Mouse (Mus musculus): ENCODE measurements around the gene Sult3a2.
"Not testable (repeated sequence)": the region's sequence is repeated elsewhere in the genome, so short reads cannot be mapped to it uniquely, and the experiment has no call there.

Sult3a2 gene

GRCm38 (mm10) chr10:33786604-33787003, at the start of gene Sult3a2:
Sult3a2 (minus strand) TSS chr10:33786704.
- no peak for DNase-seq

DNA sequence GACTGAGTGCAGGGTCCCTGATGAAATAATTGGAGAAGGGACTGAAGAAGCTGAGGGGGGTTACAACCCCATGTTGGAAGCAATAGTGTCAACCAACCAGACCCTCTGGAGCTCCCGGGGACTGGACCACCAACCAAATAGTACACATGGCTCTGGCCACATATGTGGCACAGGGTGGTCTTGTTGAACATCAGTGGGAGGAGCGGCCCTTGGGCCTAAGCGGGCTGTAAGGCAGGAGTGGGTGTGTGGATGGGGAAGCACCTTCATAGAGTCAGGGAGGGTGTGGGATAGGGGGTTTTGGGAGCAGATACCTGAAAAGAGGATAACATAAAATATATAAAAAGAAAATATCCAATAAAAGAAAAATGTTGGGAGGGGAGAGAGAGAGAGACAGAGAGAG, 34.4 kb upstream of the Sult3a2 start:
- no peak for DNase-seq

GRCm38 (mm10) chr10:33816923-33817322, 30.4 kb upstream of the Sult3a2 start:
- DNase-seq, result no peak

DNA sequence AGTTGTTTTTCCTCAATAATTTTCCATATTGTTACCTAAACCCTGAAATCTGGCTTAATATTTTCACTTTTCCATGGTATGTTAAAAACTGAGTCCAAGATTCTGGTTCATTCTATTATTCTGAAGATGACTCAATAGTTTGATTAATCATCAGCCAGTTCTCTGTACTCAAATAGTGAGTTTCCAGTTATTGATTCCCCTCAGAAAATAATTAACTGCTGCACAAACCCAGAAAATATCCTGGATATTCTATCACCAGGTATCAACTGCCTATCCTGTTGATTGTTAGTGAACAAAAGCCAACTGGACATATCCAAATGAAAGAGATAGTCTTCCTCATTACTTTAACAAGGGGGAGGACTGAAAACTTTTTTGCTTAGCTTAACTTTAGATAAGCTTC, 27.8 kb upstream of the Sult3a2 start:
- no peak for DNase-seq

DNA sequence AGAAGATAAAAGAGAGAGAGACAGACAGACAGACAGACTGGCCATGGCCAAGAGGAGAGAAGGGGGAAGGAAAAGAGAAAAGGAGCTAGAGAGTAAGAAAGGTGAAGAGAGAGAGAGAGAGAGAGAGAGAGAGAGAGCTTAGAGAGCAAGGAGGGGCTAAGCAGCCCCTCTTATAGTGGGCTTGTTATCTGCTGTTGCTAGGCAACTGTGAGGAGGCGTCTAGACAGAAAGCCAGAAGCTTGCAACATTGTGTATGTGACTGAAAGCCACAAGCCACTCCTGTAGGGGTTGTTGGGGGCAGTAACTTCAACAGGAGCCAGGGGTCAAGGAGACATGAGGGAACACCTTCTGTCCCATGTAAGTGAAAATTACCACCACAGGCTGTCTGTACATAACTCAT, 25.3 kb upstream of the Sult3a2 start:
- no peak for DNase-seq

DNA sequence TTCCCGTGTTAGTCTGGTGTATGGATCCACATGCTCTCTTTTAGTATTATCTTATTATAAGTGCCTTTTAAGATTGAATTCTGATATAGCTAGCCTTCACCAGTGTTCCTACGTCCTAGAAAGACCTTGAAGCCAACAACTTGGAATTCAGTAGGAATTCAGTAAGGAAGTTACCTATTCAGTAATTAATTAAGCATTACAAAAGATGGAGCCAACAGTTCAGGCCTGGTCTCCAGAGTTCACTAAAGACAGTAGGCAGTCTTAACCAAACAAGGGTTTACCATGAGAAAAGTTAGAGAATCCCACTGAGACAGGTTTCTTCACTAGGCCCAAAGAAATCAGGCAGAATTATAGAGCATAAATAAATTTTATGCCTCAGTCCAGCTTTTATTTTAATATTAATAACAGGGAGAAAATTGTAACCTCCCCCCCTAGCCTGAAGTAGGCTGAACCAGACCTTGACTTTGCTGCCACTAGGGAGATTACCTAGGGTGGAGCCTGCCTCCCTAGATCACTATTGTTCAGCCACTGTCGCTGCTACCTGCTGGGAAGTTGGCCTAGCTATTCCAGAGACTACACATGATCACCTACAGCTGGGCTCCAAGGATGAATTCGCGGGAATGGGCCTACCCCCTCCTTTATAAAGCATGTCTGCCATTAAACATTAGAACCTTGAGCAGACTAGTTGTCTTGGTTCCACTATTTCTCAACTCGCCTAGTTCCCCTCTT, 10.9 kb upstream of the Sult3a2 start:
- DNase-seq, result not testable (repeated sequence)

DNA sequence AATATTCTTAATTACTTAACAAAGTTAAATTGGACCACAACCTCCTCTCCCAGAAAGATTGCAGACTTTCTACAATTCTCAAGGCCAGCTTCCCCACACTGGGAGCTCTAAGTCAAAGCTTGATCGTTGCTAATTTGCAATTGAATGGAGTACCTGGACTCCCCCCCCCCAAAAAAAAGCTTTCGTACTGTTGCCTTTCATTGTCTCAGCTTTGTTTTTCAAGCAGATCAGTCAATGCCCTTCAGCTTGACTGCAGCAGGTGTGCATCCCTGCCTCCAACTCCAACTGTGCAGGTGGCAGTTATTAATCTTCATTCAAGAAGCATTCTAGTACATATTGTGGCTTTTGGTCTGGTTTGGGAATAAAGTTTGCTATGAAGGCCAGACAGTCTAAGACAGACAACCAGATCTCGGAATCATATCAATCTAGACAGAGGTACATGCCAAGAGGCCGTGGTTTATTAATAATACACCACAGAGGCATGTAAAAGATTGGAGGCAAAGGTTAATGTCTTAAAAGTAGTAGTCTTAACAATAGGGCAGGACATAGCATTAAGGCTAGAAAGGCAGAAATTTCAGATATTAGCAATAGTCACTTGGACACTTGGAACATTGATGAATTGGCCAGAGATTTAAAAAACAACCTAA, 9.9 kb upstream of the Sult3a2 start:
- not testable (repeated sequence) for DNase-seq

- not testable (repeated sequence) for DNase-seq
Measured at GRCm38 (mm10) chr10:33792166-33792565, 5.7 kb upstream of the Sult3a2 start.

GRCm38 (mm10) chr10:33787541-33787940, 1.0 kb upstream of the Sult3a2 start:
- no peak for DNase-seq

GRCm38 (mm10) chr10:33735251-33735650, 51.3 kb downstream of the Sult3a2 start:
- DNase-seq, result not testable (repeated sequence)

DNA sequence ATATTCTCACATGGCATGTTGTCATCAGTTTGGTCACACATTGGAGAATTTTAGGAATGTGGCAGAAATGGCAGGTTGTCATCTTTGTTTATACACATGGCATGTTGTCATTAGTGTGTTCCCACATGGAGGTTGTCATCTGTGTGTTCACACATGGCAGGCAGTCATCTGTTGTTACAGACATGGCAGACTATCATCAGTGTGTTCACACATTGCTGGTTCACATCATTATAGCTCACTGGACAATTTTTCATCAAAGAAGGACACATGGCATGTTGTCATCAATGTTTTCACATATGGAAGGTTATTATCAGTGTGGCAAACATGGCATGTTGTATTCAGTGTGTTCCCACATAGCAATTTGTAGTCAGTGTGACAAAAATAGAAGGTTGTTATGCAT, 53.3 kb downstream of the Sult3a2 start:
- DNase-seq, result no peak

DNA sequence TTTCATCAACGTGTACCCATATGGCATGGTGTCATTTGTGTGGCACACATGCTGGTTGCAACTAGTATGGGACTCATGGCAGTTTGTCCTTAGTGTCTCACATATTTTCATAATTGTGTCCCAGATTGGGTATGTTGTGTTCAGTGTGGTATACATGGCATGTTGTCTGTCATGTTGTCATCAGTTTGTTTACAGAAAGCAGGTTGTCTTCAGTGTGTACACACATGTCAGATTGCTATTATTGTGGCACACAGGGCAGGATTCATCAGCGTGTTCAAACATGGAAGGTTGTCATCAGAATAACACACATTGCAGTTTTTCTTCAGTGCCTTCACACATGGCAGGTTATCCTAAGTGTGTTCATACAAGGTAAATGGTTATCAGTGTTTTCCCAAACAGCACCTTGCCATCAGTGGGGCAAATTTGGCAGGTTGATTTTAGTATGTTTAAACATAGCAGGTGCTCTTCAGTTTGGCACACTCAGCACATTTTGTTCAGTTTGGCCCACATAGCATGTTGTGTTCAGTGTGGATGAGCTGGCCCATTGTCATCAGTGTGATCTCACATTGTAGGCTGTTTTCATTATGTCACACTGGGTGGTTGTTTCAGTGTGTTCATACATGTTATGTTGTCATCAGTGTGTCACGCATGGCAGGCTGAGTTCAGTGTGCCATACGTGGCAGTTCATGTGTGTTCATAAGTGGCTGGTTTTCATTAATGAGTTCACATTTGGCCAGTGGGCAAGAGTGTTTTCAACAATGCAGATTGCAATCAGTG, 53.9 kb downstream of the Sult3a2 start:
- no peak for DNase-seq

DNA sequence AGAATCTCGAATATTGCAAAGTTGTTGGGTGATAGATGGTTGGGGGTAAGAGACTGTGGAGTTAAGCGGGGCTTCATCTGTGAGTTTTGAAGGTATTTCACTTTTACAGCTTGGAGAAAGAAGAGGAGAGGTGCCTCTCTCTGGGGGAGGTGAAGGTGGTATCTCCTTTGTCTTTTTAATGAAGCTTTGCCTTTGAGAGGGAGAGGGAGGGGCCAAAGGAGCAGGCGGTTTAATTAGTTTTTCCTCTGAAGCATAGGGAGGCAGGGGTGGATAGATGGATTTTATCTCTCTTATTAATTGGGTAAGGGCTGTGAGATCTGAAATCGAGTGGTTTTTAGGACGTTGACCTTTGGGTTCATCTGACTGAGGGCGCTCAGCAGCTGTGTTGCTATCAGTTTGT, 62.7 kb downstream of the Sult3a2 start:
- no peak for DNase-seq

DNA sequence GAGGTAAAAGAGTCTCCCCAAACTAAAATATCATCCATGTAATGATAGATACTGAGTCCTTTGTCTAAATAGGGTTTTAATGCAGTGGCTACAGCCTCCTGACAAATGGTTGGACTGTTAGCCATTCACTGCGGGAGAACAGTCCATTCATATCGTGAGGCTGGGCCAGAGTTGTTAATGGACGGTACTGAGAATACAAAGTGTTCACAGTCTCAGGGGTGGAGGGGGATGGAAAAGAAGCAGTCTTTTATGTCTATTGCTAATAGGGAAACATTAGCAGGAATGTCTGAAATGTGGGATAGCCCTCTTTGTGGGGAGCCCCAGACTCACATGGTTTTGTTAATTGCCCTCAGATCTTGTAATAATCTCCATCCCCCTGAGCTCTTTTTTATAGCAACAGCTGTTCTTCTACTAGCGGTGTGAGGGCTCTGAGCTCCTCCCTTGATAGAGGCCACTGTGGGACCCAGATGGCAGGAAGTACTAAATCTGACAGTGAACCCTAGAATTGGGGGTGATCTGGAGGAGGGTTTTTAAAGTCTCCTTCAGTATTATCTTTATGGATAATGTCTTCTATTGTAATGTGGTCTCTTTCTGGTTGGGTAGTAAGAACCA, 64.6 kb downstream of the Sult3a2 start:
- no peak for DNase-seq

Measured in right cerebral cortex, adult 18-20 months (tissue).